Mouse (Mus musculus) left cerebral cortex, postnatal 4 days (tissue): ENCODE measurements around the gene Itfg2. TPM values are rescaled to one million over a fixed set of nuclear protein-coding genes. Genes with fewer than 3 reads are reported as not detected.
A peak's percentile ranks its signal among the peaks of the same experiment; 100 is the strongest.

ENCODE experiments used
- DNase-seq: peaks from one replicate; pipeline ENCODE4 v3.0.0-alpha.2; 2022
- intact Hi-C: fragments of 180-260 bp; cut with DNase I; formaldehyde crosslinking; loops from one replicate; pipeline ENCODE4 v1.15.1; 2025
- total RNA-seq, 2 experiments: library from RNA; stranded (reverse); gene quantifications; 2 replicates each; pipeline ENCODE4 v1.2.3; 2021

Gene Itfg2
- total RNA-seq, 2 experiments from 2014 or later, result 38.7 to 42.7 TPM

DNA sequence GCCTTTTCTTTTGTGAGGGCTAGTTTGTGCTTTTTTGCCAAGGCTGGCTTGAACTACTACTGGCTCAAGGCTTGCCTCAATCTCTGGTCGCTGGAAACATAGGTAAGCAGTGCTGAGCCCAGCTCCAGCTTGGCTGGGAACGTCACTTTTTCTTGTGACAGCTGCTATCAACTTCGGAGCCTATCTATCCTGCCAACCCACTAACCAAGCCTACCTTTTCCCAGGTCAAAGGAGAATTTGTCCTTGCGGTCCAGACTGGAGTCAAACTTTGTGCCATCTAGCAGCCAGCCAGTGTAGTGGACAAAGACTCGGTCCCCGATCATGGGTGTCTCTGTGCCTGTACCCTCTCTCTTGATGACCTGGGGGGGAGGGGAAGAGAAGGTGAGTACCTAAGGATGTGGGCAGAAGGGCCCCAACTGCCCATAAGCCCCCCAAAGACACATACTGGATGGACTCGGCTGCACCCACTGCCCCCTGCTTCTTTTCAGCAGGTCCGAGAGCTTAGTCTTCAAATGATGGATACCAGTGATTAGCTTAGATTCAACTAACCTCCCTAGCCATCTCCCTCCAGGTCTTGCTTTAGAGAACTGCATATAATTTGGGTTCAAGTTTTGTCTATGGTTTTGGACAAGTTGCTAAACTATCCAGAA is 11.8 kb upstream of the Itfg2 start:
- no peak for DNase-seq
- intact Hi-C loops, result no loop called here

DNA sequence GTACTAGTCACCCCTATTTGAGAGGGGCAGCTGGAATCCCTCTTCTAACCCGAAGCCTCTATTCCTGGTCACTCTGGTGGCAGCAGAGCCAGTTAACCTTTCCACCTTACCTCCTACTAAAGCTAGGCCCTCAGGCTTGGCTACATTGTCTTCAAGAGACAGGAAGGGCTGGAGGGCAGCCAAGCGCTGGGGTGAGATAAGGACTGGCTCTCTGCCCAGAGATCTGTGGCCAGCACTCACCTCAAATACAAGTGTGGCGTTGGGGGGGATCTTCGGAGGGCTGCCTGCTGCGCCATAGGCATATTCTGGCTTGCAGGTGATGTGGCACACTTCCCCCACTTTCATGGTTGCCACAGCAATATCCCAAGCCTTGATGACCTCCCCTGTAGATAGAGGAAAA is 10.7 kb upstream of the Itfg2 start:
- intact Hi-C loops, result no loop called here

DNA sequence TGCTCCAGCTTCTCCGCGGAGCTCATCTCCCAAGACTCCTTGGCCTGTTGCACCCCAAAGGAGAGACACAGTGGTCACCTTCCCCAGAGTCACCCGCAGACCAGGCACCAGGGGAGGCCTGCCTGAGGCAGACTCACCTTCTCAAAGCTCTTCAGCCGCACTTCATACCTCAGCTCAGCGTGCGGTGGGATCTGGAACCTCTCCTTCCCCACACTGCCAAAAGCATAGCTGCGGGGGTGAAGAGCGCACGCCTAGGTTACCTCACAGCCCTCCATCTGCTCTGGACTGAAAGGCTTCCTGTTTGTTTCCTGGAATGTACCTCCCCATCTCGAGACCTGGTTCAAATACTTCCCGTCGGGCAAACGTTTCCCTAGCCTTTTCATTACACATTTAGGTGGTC is 8.8 kb upstream of the Itfg2 start:
- intact Hi-C loops, result no loop called here
- no peak for DNase-seq

More for the DNA sequence above, 10.7 kb upstream of the Itfg2 start:
- peak; percentile 67 for DNase-seq

DNA sequence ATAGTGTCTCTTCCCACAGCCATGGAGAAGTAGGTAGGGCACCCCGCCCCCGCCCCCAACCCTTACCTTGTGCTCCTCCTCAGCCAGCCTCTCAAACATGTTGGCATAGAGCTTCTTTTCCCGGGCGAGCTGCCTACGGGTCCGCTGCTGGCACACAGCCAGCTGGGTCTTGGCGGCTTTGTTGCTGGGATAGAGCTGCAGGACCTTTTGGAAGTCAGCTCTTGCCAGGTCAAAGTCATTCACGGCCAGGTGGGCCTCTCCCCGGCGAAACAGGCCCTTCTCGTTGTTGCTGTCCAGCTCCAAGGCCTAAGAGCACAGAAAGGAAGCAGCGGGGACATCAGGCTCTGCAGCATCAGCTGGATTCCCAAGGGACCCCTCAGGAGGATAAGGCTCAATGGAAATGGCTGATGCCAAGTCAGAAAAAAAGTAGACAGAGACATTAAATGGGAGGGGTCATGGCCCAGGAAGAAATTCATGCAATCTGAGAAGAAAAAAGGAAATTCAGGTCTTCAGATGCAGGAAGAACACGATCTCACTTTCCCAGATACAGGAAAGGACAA is 7.7 kb upstream of the Itfg2 start:
- intact Hi-C loops, result no loop called here

DNA sequence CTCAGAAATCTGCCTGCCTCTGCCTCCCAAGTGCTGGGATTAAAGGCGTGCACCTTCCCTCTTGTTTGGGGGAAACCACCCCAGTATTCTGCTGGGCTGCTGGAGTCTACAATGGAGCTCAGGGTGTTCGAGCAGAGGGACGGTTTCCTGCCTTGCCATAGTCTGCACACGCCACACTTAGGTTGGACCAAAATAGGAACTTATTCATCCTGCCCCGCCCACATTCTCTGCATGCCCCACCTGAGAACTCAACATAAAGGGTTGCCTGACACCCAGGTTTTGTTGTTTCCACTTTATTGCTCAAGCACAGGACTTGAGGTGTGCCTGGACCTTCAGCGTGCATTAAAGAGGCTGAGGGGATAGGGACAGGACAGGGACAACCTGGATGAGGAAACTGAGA is 5.1 kb upstream of the Itfg2 start:
- intact Hi-C loops, result no loop called here
- no peak for DNase-seq

More for the DNA sequence above, 7.7 kb upstream of the Itfg2 start:
- peak; percentile 59 for DNase-seq

DNA sequence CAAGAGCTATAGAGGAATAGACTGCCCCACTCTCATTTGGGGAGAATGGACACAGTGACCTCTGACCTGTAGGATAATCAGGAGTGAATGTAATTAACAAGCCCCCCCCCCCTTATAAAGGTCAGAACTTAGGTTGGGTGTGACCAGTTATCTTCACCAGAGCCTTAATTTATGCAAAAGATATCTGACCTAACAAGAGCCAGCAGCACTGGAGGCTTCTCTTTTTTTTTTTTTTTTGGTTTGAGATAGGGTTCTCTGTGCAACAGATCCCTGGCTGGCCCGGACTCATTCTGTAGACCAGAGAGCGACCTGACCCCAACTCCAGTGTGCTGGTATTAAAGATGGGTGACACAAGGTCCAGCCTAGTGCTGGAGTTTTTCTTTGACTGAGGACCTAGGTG is 4.6 kb upstream of the Itfg2 start:
- no peak for DNase-seq
- intact Hi-C loops, result no loop called here

DNA sequence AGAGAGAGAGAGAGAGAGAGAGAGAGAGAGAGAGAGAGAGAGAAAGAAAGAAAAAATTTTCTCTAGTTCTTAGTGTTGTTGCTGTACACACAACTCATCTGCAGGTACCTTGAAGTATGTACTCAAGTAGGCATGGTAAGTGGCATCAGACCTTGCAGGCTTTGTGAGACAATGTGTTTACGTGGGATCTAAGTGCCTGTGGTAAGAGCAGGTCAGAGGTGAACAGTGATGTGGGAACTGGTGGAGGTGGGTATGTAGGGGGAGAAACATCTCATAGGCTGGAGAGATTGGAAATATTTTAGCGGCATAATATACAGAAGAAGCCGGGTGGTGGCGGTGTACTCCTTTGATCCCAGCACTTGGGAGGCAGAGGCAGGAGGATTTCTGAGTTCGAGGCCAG is 2.8 kb upstream of the Itfg2 start:
- DNase-seq, result no peak
- intact Hi-C loops, result no loop called here

DNA sequence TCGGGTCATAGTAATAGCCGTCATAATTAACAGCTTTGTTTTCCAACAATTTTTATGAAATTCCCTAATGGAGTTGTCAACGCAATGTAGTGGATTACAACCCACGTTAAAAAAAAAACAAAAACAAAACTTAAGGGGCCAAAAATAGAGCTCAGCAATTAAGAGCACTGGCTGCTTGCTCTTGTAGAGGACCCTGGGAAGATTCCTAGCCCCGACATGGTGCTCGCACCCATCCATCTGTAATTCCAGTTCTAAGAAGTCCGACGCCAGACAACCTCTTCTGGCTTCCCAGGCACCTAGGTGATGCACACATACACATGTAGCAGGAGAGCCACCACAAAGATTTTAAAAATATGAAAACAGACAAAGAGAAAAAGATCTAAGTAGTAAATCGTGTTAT is 315 bp upstream of the Itfg2 start:
- intact Hi-C loops, result no loop called here
- no peak for DNase-seq

DNA sequence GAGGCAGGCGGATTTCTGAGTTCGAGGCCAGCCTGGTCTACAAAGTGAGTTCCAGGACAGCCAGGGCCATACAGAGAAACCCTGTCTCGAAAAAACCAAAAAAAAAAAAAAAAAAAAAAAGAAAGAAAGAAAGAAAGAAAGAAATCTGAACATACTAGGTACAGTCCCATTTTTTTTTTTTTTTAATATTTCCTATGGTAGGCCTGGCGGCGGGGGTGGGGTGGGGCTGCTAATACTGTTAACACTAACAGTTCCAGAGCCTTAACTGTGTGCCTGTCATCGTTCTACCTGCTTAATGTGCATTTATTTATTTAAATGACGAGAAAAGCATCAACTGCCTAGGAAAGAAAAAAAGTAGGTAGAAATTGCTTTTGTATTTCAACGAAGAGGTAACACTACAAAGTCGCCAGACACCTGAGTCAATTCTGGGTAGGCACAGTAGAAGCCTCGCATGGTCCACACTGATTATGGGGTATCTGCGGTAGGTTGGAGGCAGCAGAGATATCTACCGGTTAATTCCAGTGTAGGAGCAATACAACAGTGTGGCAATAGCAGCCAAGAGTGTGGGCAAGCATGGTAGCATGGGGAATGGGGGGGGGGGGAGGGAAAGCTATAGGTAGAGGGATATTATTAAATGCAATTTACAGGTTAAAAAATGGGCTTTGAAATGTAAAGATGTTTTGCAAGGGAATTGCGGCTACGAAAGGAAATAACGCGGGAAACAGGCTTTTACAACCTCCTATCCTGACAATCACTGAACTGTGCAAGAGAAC is 1.0 kb downstream of the Itfg2 start:
- DNase-seq, result no peak
- intact Hi-C loops, result no loop called here

DNA sequence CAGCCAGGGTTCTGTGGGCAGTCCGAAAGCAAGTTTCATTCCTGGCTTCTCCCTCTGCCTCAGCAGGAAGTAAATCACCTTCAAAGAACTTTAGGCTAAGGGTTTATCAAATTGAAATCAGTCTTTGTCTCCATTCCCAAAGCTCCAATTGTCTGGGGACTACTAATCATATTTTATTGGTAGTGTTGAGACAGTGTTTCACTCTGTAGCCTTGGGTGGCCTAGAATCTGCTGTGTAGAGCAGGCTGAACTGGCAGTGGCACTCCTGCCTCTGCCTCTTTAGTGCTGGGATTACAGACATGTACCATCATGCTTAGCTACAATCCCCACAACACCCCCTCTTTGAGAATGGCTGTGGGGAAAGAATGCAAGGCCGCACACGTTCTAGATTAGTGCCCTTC is 3.3 kb downstream of the Itfg2 start:
- intact Hi-C loops, result no loop called here

DNA sequence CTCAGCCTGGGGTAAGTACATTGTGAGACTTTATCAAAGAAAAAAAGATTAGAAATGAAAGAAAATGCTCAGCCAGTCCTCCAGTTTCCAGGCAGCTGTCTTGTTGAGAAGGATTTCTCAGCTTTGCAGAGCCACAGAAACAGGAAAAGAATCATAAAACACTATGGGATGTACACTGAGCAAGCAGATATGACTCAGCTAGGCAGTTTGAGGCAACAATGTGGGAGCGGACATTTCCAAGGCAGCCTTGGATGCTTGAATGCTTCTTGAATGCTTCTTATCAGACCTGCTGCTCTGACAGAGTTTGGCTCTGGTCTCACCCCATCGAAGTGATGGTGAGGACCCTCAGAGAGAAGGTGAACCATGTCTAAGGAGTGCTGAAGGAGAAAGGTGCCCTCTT is 3.7 kb downstream of the Itfg2 start:
- no peak for DNase-seq
- intact Hi-C loops, result no loop called here

More for the DNA sequence above, 3.3 kb downstream of the Itfg2 start:
- no peak for DNase-seq

DNA sequence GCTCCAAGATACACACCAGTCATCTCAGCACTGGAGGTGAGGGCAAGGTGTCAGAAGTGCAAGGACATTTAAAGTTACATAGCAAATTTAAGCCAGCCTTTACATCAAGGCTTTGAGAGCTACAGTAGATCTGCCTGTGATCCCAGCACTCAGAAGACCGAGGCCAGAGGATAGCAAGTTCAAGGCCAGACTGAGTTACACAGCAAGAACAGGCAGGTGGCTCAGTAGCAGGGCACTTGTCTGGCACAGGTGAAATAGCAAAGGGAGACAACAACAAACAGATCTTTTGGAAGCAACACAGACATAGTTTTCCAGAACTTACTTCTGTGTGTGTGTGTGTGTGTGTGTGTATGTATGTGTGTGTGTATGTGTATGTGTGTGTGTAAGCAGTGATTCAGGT is 6.7 kb downstream of the Itfg2 start:
- DNase-seq, result no peak
- intact Hi-C loops, result no loop called here

DNA sequence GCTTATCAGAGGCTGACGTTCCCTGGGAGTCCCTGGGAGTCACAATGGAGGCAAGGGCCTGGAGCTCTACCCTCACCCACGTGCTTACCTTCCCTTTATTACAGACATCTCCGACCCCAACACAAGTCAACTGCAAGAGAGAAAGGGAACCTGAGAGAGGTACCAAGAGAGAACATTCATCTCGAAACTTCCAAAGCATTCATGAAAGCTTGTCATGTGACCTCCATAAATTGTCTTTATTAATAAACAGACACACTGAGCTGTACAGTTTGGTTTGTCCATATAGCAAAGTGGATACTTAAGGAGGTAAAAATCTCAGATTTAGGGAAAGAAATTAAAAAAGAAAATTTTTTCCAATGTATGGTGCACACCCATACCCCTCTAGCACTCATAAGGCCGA is 8.6 kb downstream of the Itfg2 start:
- intact Hi-C loops, result no loop called here
- DNase-seq, result no peak

DNA sequence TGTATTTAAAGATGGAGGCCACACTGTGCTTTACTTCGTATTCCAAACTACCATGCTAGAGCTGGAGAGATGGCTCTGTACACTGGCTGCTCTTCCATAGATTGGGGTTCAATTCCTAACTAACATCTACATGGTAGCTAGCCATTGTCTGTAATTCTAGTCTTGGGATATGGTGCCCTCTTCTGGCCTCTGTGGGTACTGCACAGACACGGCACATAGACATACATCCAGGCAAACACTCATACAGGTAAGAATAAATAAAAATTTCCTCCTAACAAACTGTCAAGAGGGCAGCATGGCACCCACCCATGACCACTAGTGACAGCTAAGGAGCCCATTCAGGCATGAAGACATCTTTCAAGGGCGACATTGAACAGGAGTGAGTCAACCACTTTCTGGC is 13.6 kb downstream of the Itfg2 start:
- intact Hi-C loops, result loop anchor here (5.0 kb wide), 1 partner anchor 94 kb away; no protein-coding TSS in a partner anchor
- peak; percentile 73 for DNase-seq

DNA sequence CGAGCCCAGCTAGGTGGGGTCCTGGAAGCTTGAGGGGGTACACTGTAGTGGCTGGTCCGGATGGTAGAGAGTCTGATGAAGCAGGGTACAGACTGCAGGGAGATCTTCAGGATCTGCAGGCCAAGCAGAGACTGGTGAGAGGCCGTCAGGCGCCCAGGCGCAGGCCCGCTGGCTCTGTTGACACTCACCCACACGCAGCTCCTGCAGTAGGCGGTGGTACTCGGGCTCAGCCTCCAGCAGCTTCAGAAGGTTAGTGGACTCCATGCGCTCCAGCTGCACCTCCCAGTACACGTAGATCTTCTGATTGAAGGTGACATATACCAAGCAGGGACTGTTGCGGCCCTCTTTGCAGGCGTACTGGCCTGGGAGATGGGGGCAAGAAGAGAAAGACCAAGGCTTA is 14.4 kb downstream of the Itfg2 start:
- intact Hi-C loops, result loop anchor here (5.0 kb wide), 1 partner anchor 93 kb away; no protein-coding TSS in a partner anchor

DNA sequence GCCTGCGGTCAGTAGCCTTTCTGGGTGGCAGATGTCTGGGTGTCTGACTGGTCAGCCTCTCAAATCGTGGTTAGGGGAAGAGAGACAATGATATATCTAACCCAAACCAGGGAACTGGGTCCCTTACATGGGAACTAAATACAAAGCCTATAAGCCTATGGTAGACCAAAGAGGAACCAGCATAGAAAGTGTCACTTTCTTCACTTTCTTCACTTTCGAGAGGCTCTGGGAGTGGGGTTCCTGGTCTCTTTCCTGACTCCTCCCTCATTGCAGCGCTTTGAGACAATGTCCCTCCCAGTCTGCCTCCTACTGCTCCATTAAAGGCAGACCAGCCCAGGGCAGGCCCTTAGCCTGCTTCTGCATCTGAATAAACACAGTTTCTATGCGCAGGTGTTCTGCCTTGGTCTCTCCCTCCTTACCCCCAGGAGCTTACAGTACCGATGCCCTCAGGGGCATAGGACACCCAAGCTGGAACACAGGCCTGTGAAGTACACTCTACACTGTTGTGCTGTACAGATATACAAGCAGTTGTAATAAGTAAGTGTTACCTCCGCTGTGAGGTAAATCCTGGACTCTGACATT is 16.1 kb downstream of the Itfg2 start:
- intact Hi-C loops, result loop anchor here (5.0 kb wide), 1 partner anchor 176 kb away; no protein-coding TSS in a partner anchor
- DNase-seq, result no peak

More for the DNA sequence above, 14.4 kb downstream of the Itfg2 start:
- DNase-seq, result no peak

DNA sequence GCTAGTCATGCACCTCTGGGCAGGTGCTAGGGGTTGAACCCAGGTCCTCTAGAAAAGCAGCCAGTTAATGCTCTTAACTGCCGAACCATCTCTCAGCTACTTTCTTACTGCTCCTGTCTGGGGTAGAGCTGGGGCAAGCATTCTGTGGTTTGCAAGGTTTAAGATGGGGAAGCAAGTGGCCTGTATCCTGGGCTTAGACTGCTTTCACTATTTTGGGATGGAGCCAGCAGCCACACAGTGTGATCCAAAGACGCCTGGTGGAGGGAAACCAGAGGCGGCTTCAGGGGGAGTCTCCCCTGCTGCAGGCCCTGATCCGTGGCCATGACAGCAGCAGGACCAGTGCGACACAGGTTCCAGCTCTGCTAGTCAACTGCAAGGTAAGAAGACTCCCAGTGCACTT is 20.0 kb downstream of the Itfg2 start:
- DNase-seq, result no peak
- intact Hi-C loops, result loop anchor here (5.0 kb wide), 1 partner anchor 172 kb away; no protein-coding TSS in a partner anchor

DNA sequence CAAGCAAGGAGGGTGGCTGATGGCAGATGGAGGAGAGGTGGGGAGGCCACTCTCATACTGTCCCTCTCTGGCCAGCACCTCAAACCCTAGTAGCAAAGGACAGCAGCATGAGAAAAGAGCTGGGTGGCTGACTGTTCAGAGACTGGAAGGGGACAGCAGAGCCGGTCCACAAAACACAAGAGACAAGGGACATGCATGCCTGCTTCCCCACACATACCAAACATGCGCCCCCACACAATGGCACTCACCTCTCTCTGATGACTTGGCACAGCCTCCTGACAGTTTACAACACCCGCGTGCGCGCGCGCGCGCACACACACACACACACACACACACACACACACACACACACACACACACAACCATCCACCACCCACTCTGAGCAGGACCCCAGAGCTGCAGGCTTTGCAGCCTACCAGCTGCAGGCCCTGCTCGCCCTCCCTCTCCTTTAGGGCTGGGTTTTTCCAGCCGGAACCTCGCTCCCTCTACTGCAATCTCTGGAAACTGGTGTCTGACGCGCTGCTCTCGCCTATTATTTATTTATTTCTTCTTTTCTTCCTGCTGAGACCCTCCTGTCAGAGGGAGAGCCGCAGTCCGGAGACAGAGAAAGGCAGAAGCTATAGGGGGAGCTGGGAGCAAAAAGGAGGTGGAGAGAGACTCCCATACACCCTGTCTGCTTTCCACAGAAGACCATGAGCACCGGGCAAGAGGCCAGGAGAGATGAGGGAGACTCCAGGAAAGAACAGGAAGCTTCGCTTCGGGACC is 25.1 kb downstream of the Itfg2 start:
- intact Hi-C loops, result no loop called here

DNA sequence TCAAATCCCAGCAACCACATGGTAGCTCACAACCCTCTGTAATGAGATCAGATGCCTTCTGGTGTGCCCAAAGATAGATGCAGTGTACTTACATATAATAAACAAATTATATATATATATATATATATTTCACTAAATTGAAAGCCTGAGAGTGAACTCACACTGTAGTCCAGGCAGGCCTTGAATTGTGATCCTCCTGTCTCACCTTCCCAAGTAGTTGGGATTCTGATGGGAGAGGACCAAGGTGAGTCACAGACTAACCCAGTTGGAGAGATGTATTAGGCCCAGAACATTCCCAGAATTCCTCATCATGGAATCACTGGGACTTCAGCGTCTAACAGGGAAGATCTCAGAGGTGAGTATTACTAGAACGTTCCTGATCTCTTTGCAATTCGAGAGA is 25.7 kb downstream of the Itfg2 start, which contains the start of gene Nrip2:
Gene Nrip2 (plus strand): TSS at position 301 of the 400 bp plus-strand sequence.
- intact Hi-C loops, result no loop called here
- DNase-seq, result no peak

More for the DNA sequence above, 25.1 kb downstream of the Itfg2 start:
- peak; percentile 49 for DNase-seq

DNA sequence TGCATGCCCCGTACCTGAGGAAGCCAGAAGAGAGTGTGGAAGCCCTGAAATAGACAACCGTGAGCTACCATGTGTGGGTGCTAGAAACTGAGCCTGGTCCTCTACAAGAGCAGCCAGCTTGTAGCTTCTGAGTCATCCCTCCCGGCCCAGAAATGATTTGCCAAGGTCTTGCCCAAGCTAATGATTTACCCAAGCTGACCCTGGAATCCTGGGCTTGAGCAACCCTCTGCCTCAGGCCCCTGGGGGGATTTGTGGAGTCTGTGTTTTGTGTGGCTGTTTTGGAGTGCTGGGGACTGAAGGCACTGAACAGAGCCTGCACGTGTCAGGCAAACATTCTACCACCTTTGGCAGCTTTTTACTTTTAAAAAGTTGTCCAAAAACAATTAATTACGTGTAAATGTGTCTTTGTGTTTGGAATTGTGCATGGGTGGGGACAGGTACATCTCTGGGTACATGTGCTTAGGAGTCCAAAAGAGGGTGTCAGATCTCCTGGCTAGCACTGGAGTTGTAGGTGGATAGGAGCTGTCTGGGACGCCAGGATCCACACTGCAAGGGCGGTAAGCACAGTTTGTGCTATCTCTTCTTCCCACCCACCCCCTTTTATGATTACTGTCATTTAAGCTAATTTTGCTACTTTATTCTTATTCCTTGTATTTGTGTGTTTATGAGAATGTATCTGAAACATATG is 27.0 kb downstream of the Itfg2 start:
- intact Hi-C loops, result no loop called here
- no peak for DNase-seq
